Mouse (Mus musculus): ENCODE results near the gene Gpr3. TPM values are rescaled to one million over a fixed set of nuclear protein-coding genes. Genes with fewer than 3 reads are reported as not detected.
A peak's percentile ranks its signal among the peaks of the same experiment; 100 is the strongest.

The Gpr3 gene
- polyA plus RNA-seq, 1 experiment from 2014 or later: not detected

- no peak overlapping the region for H3K27ac ChIP-seq (ENCODE audit: low read length)
- H3K9me3 ChIP-seq (ENCODE audit: low read length): no peaks in the 10 kb centered on the region
- DNase-seq (ENCODE audit: low spot score) (no peak), ATAC-seq (no peak)
- H3K27me3 ChIP-seq (replicated peaks; ENCODE audit: insufficient read depth, low read length): no peaks in the 10 kb centered on the region
- no peaks in the 10 kb centered on the region for H3K36me3 ChIP-seq (ENCODE audit: insufficient read depth, low read length)
- H3K4me2 ChIP-seq (replicated peaks; ENCODE audit: low read depth, low read length): no peak overlapping the region
- H3K4me1 ChIP-seq (ENCODE audit: insufficient read depth, low read depth, low read length): peaks cover 5% of the 10 kb centered on the region; the same call in 1 of the 2 replicates
- no peak overlapping the region for H3K9ac ChIP-seq (replicated peaks; ENCODE audit: low read depth)
- H3K4me3 ChIP-seq (ENCODE audit: low read depth, low read length): no peak overlapping the region
- WGBS: 65% methylated on average over 4 of the region's 4 CpGs
- no peak for TF ChIP-seq CTCF (IDR thresholded peaks at IDR 0.05)
- no peak for TF ChIP-seq EP300 (IDR thresholded peaks at IDR 0.05)
Observed at GRCm38 (mm10) chr4:133237911-133238310, 25.6 kb upstream of the Gpr3 start.

DNA sequence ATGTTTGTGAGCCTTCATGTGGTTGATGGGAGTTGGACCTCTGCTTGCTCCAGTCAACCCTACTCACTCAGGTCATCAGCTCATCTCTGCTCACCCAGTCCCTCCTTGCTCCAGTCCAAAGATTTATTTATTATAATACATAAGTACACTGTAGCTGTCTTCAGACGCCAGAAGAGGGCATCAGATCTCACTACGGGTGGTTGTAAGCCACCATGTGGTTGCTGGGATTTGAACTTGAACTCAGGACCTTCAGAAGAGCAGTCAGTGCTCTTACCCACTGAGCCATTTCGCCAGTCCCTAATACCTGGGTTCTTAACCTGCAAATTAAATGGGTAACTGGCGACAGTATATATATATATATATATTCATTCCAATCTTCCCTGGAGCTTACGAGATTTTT, 23.1 kb upstream of the Gpr3 start:
- Histone ChIP-seq H3K36me3 (ENCODE audit: insufficient read depth, low read length) (no peaks in the 10 kb centered on the region), H3K4me1 (ENCODE audit: insufficient read depth, low read depth, low read length) (no peaks in the 10 kb centered on the region), H3K4me2 (replicated peaks; ENCODE audit: low read depth, low read length) (no peak overlapping the region), H3K9me3 (ENCODE audit: low read length) (no peaks in the 10 kb centered on the region), H3K27me3 (replicated peaks; ENCODE audit: insufficient read depth, low read length) (no peaks in the 10 kb centered on the region), H3K27ac (ENCODE audit: low read length) (no peak overlapping the region), H3K9ac (replicated peaks; ENCODE audit: low read depth) (no peak overlapping the region), H3K4me3 (ENCODE audit: low read depth, low read length) (no peak overlapping the region)
- TF ChIP-seq CTCF (IDR thresholded peaks at IDR 0.05) (peak; percentile 21; the same call in 1 of the 2 replicates), EP300 (IDR thresholded peaks at IDR 0.05) (no peak)
- ATAC-seq (no peak), DNase-seq (ENCODE audit: low spot score) (no peak)
- WGBS: 76% methylated on average over 5 of the region's 5 CpGs

GRCm38 (mm10) chr4:133234771-133235170, 22.4 kb upstream of the Gpr3 start:
- 50% methylated on average over 5 of the region's 5 CpGs for WGBS
- ATAC-seq: no peak

DNA sequence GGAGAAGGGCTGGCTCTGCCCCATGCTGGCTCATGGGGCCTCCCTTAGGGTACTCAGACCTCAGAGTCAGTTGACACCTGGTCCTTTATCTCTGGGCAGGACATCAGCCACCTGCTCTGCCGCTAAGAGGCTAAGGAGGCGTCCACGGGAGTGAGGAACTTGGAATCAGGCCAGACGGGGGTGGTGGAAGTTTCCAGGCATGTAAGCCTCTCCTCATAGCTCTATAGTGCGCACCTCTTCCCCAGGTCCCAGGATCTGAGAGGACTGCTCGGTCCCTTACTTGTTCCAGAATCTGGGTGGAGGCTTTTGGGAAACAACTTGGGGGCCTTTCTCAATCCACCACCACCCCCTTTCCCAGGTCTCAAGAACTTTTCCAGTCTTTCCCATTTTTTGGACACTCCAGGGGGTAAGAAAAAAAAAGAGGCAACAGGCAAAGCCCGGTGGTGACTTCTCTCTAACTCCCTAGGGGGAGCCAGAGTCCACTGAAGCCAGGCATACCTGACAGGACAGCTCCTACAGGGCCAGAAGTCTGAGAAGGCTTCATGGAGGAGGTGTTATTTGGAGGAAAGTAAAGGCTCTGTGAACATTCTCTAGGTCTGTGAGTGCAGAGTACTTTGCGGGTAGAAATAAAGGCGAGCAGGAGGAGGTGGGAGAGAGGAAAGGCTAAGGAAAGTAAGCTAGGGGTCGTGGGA, 21.1 kb upstream of the Gpr3 start:
- no peaks in the 10 kb centered on the region for H3K9me3 ChIP-seq (ENCODE audit: low read length)
- TF ChIP-seq EP300 (IDR thresholded peaks at IDR 0.05): no peak
- TF ChIP-seq CTCF (IDR thresholded peaks at IDR 0.05): peak; percentile 81
- H3K4me1 ChIP-seq (ENCODE audit: insufficient read depth, low read depth, low read length): no peaks in the 10 kb centered on the region
- ATAC-seq (peak; percentile 57), DNase-seq (ENCODE audit: low spot score) (peak; percentile 81)
- whole genome bisulfite sequencing: 33% methylated on average over 10 of the region's 10 CpGs
- H3K27ac ChIP-seq (ENCODE audit: low read length): no peak overlapping the region
- H3K36me3 ChIP-seq (ENCODE audit: insufficient read depth, low read length): no peaks in the 10 kb centered on the region
- no peak overlapping the region for H3K4me2 ChIP-seq (replicated peaks; ENCODE audit: low read depth, low read length)
- no peak overlapping the region for H3K4me3 ChIP-seq (ENCODE audit: low read depth, low read length)
- H3K27me3 ChIP-seq (replicated peaks; ENCODE audit: insufficient read depth, low read length): no peaks in the 10 kb centered on the region
- no peak overlapping the region for H3K9ac ChIP-seq (replicated peaks; ENCODE audit: low read depth)

More at GRCm38 (mm10) chr4:133234771-133235170, 22.4 kb upstream of the Gpr3 start:
- no peaks in the 10 kb centered on the region for H3K27me3 ChIP-seq (replicated peaks; ENCODE audit: insufficient read depth, low read length)
- DNase-seq (ENCODE audit: low spot score): no peak
- TF ChIP-seq EP300 (IDR thresholded peaks at IDR 0.05): no peak
- no peak for TF ChIP-seq CTCF (IDR thresholded peaks at IDR 0.05)
- no peaks in the 10 kb centered on the region for H3K4me1 ChIP-seq (ENCODE audit: insufficient read depth, low read depth, low read length)
- H3K4me2 ChIP-seq (replicated peaks; ENCODE audit: low read depth, low read length): no peak overlapping the region
- H3K9ac ChIP-seq (replicated peaks; ENCODE audit: low read depth): no peak overlapping the region
- H3K27ac ChIP-seq (ENCODE audit: low read length): no peak overlapping the region
- H3K9me3 ChIP-seq (ENCODE audit: low read length): no peaks in the 10 kb centered on the region
- no peak overlapping the region for H3K4me3 ChIP-seq (ENCODE audit: low read depth, low read length)
- H3K36me3 ChIP-seq (ENCODE audit: insufficient read depth, low read length): no peaks in the 10 kb centered on the region

DNA sequence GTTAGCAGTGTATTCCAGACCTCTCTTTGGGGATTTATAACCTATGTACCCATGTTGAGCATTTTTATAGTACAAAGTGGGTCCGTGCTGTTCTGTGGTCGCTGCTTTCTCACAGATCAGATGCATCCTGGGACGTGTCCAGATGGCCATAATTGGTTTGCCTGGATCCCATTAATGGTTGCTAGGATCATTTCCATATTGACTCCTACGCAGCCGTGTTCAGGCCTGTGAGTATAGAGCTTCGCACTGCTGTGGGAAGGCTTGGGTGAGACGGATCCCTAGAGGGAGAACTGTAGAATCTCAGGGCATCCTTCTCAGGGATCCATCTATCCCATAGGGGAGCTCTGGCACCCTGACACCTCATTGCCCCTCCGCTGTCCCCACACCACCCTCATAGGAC, 17.2 kb upstream of the Gpr3 start:
- Histone ChIP-seq H3K27ac (ENCODE audit: low read length) (no peak overlapping the region), H3K27me3 (replicated peaks; ENCODE audit: insufficient read depth, low read length) (no peaks in the 10 kb centered on the region), H3K9me3 (ENCODE audit: low read length) (no peaks in the 10 kb centered on the region), H3K9ac (replicated peaks; ENCODE audit: low read depth) (no peak overlapping the region), H3K4me1 (ENCODE audit: insufficient read depth, low read depth, low read length) (no peaks in the 10 kb centered on the region), H3K36me3 (ENCODE audit: insufficient read depth, low read length) (no peaks in the 10 kb centered on the region), H3K4me2 (replicated peaks; ENCODE audit: low read depth, low read length) (no peak overlapping the region), H3K4me3 (ENCODE audit: low read depth, low read length) (no peak overlapping the region)
- no peak for ATAC-seq
- 81% methylated on average over 8 of the region's 8 CpGs for WGBS
- TF ChIP-seq EP300 (IDR thresholded peaks at IDR 0.05): no peak
- no peak for TF ChIP-seq CTCF (IDR thresholded peaks at IDR 0.05)
- DNase-seq (ENCODE audit: low spot score): no peak

DNA sequence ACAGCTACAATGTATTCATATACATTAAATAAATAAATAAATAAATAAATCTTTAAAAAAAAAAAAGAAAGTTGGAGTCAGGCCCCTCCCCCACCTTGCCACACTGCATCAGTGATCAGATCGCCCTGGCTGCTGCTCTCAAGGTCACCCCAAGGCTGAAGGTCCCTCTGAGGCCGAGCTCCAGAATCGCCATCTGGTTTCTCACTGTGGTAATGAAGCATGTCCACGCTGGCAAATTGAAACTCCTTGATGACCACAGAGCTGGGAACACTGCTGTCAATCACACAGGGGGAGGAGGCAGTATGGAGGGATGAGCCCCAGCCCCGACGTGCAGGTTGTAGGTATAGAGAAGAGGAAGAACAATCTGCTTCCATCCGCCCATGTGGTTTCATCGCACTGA, 15.3 kb upstream of the Gpr3 start:
- no peaks in the 10 kb centered on the region for H3K9me3 ChIP-seq (ENCODE audit: low read length)
- H3K9ac ChIP-seq (replicated peaks; ENCODE audit: low read depth): no peak overlapping the region
- TF ChIP-seq EP300 (IDR thresholded peaks at IDR 0.05): no peak
- no peak for TF ChIP-seq CTCF (IDR thresholded peaks at IDR 0.05)
- no peaks in the 10 kb centered on the region for H3K36me3 ChIP-seq (ENCODE audit: insufficient read depth, low read length)
- WGBS: 70% methylated on average over 8 of the region's 8 CpGs
- no peaks in the 10 kb centered on the region for H3K27me3 ChIP-seq (replicated peaks; ENCODE audit: insufficient read depth, low read length)
- no peak overlapping the region for H3K4me2 ChIP-seq (replicated peaks; ENCODE audit: low read depth, low read length)
- no peak overlapping the region for H3K4me3 ChIP-seq (ENCODE audit: low read depth, low read length)
- ATAC-seq (no peak), DNase-seq (ENCODE audit: low spot score) (no peak)
- H3K4me1 ChIP-seq (ENCODE audit: insufficient read depth, low read depth, low read length): peaks cover 3% of the 10 kb centered on the region
- no peak overlapping the region for H3K27ac ChIP-seq (ENCODE audit: low read length)
